Mouse (Mus musculus) adrenal gland, adult 2 months (tissue): ENCODE data around the gene Tada3. TPM values are rescaled to one million over a fixed set of nuclear protein-coding genes. Genes with fewer than 3 reads are reported as not detected.

Source experiments
- DNase-seq: peaks from one replicate; pipeline ENCODE4 v3.0.0; 2021
- long read RNA-seq: library from polyadenylated mRNA; stranded (forward); transcript quantifications from one replicate; pipeline ENCODE4 v2.0.0, GENCODE M21; 2021
- polyA plus RNA-seq: library from polyadenylated mRNA; depleted of rRNA; stranded (reverse); fragments of >200 nt; gene quantifications from 2 replicates; pipeline ENCODE4 v1.2.3, GENCODE M21; 2012; rRNA removed
- total RNA-seq, 2 experiments: library from RNA; stranded (reverse); gene quantifications; 2 replicates each; pipeline ENCODE4 v1.2.3; 2021

The Tada3 gene
- total RNA-seq (10 to 100 TPM; 35.1 to 47.0 TPM), polyA plus RNA-seq (32.4 and 34.5 TPM in 2 replicates)
- long read RNA-seq, partial matches to known transcripts: 5 of 25 reads
- long read RNA-seq, other reads (novel, unspliced or antisense): 18 of 25 reads

DNA sequence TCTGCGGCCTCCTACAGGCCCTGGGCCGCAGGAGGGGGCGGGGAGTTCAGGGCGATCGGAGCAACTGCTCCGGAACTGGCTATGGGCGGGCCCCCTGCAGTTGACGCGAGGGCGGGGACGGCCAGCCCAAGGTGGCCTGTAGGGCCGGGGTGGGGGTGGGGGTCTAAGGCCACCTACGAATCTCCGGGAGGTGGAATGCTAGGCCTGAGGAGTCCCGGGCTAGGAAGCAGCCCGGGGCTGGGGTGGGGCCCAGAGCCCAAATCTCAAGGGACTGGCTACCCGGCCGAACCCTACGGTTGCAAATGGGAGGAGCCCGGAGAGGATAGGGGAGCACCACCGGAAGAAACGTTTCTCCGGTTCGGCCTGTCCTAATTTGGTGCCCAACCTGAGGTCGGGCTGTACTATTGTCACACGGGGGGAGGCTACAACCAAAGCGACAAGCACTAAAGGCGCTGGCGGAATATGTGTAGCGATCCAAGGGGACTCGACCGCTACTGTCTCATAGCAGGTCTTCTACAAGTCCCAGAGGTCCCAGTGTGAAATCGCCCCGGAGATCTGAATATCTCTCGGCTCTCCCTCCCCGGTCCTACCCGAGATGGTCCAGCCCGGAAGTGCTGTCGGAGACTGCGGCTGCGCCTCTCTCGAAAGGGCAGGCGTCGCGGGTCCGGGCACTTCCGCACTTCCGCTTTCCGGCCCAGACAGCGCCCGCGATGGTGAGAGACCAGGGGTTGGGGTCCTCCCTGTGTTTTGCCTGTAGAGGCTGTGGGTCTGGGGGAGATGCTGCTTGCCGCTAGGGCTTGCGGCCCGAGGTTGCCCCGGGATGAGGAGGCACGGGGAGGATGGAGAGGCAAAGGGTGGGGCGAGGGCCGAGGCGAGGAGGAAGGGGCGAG, at the start of gene Tada3, which contains the start of gene Arpc4:
Tada3 (minus strand) TSS at position 388 of the 890 bp plus-strand sequence.
Arpc4 (plus strand) TSS at position 620 of the 890 bp plus-strand sequence.
- DNase-seq: peak; percentile 95

DNA sequence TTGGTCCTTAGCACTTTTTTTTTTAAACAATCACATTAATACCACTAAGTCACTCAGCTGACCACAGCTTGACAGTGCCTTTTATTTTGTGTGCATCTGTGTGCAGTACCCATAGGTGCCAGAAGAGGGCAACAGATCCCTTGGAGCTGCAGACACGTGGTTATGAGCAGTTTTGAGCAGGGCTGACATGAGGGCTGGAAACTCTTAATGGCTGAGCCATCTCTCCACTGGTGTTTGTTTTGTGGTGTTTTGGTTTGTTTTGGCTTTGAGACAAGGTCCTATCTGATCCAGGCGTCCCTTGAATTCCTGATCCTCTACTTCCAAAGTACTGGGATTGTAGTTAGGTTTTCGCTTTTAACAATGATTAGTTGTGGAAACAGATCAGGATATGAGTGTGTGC, 49.7 kb upstream of the Tada3 start:
- no peak for DNase-seq

DNA sequence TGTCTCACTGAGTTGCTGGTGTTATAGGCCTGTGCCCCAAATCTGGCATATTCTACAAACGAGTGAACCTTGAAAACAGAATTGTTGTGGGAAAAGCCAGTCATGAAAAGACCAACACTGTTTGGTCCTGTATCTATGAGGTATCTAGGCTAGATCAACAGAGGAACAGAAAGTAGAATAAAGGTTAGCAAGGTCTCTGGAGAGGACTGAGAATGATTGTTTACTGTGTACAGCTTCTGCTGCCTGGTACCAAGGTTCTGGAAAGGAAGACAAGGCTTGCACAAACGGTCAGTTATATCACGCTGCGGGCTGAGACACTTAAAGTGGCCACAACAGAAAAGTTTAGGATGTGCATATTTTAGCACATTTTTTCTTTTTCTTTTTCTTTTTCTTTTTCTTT, 49.0 kb upstream of the Tada3 start:
- no peak for DNase-seq

DNA sequence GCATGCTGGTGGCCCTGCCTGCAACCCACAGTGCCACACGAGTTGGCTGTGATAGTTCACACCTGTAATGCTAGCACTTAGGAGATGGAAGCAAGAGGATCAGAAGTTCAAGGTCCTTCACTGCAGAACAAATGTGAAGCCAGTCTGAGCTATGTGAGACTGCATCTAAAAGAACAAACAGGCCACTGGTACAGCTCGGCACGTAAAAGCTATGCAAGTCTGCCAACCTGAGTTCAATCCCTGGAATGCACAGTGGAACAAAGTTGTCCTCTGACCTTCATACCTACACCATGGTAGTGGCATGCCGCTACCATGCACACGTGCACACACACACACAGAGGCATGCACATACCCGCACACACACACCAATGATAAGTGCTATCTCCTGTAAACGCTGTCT, 46.5 kb upstream of the Tada3 start:
- no peak for DNase-seq

DNA sequence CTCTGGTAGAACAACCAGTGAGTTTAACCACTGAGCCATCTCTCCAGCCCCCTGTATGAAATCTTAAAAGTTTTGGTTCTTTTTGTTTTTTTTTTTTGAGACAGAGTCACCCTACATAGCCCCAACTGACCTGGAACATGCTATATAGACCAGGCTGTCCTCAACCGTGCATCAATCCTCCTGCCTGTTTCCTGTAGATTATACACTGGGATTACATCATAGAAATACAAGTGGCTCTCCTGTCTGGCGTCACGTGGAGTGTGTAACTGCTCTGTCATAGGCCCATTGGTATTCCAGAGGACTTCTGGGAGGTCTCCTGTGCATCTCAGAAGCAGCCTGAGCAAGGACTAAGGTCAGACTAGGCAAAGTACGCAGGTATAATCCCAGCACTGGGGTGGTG, 45.3 kb upstream of the Tada3 start:
- no peak for DNase-seq

DNA sequence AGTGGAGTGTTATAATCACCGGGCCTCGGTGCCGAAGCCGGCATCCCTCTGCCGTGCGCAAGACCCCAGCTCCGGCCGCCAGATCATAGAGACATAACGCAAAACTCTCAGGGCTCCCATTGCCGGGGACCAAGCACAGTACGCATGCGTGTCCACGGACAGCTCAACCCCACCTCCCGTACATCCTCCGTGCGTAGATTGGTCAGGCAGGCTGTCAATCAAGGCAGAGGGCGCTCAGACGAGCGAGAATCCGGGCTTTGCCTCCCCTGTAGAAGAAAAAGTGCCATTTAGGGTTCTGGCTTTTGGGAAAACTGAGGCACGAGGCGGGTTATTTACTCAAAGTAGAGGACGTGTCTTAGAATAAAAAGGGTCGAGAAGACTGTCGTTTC, 41.5 kb upstream of the Tada3 start, which contains the start of gene Rpusd3:
Rpusd3 (minus strand) TSS at position 142 of the 389 bp plus-strand sequence.
- peak; percentile 98 for DNase-seq

DNA sequence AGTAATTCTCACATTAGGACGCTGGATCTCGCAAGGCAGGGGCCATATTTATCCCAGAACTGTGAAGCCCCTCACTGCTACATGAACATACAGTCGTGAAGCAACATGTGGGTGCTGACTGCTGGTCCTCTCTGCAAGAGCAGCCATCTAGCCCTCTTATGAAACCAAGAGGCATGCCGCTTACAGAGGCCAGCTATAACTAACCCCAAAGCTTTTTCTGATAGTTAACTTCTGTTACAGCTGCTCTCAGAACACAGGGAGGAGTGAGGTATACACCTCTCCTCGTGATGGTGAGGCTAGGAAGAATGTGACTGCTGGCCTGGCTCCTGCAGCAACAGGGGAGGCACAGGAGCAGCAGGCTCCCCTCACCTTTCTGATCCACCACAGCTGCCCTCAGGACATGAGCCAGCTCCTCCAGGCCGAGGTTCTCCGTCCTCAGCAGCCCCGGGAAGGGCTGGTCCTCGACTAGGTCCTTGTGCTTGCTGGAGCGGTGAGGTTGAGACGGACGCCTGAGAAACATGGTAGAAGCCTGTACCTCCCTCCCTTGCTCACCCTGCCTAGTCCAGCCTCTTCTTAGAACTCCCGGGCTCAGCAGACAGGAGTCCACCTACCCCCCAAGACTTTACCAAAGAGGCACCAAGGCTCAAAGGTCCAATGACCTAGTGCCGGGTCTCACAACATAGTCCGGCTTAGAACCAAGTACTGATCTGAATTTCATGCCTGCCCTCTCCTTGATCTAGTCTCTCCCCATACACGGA, 40.9 kb upstream of the Tada3 start:
- DNase-seq: no peak

DNA sequence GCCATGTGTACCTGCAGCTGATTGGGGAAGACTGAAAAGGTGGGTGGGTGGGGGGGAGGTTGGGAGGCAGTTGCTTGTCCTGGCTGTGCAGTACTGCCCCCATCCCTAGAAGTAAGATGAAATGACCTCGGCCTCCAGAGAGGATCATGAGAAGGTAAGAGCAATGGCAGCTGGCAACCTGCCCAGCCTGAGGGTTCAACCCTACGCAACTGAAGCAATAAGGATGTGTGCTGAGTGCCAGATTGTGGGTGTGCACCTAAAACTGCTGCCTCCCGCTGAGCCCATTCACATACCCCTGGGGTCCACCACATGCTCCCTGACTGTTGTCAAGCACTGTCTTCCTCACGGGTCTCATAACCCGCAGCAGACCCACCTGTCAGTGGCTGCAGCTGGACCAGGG, 38.7 kb upstream of the Tada3 start:
- DNase-seq: no peak

DNA sequence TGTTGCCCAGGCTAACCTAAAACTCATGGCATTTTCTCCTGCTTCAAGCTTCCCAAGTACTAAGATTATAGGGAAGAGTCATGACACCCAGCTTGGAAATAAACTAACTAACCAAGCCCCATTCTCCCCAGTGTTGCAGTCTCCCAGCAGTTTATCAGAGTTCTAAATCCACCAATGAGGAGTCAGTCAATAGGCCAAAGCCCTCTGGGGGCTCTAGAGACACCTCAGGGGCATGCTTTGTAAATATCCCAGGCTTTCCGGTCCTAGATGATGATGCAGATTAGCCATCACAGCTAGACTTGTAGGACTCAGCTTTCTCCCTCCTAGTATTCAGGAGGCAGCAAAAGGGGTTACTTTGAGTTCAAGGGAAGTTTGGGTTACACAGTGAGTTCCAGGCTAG, 32.3 kb upstream of the Tada3 start:
- DNase-seq: no peak

DNA sequence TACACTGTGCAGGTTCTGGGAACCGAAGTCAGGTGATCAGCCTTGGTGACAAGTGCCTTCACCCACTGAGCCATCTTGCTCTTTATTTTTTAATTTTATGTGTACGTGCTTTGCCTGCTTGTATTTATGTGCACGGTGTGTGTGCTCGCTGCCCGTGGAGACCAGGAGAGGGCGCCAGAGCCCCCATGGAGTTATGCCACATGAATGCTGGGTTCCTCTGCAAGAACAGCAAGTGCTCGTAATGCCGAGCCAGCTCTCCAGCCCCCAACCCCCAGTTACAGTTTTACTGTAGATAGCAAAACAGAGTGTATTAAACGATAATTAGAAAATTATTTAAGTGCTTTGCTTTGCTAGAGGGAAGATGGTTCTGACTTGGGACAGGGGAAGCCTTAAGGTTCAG, 29.0 kb upstream of the Tada3 start:
- DNase-seq: no peak

DNA sequence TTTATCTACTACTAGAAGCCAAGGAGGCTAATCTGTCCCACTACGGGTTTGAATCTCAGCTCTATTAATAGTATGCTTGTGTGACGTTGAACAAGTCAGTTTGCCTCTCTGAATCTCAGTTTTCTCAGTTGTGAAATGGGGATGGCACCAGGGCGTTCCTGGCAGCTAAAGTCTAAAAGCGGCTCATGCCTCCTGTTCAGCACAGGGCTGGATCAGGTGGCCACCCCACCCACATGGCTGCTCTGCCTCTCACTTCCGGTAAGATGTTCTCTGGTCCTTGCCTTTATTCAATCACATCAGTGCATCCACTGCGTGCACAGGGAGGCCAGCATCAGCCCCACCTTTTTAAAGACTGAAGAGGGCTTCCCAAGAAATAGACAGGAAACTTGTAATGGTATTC, 27.8 kb upstream of the Tada3 start:
- DNase-seq: no peak

DNA sequence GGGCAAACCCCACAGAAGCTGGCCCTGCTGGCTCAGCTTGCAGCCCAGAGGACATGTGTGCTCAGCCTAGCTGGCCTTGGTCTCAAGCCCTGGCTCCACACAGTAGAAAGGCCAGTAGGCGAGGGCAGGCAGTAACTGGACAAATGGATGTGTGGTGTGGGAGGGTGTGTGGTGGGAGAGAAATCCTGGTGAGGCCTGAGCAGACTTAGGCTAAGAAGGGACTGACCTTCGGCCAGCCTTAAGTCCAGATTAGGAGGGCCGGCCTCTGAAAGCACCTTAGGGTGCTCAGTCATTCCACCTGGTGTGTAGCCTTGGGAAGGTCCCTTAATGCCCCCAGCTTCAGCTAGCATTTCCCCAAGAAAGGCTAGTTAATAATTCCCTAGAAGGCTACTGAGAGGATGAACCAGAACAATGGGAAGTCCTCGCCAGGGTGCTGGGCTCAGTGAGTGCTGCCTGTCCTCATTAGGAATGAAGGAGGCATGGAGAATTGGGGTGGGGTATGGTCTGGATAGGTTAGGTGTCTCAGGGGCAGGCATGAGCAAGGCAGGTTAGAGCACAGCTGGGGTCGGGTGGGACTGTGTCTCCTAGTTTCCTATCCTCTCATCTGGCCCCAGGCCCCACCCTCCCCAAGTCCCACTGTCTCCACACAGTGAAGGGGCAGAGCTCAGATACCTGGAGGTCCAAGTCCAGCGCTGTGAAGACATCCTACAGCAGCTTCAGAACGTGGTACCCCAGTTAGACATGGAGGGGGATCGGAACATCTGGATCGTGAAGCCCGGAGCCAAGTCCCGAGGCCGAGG, 27.2 kb upstream of the Tada3 start:
- no peak for DNase-seq

DNA sequence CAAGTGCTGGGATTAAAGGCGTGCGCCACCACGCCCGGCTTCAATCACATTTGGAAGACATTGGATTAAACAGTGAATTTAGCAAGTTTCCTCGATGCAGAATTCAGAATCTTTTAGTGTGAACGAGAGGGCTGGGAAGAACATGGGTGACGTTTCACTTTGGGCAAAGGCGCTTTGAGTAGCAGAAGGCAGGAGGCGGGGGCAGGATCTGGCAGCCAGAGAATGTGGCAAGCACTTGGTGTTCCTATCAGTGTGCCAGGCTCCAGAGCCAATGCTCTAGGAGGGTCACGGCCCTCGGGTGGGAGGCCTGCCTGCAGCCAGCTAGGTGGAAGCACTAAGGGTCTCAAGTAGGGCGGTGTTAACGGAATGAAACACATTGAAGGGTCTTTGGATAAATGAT, 24.4 kb upstream of the Tada3 start:
- no peak for DNase-seq

DNA sequence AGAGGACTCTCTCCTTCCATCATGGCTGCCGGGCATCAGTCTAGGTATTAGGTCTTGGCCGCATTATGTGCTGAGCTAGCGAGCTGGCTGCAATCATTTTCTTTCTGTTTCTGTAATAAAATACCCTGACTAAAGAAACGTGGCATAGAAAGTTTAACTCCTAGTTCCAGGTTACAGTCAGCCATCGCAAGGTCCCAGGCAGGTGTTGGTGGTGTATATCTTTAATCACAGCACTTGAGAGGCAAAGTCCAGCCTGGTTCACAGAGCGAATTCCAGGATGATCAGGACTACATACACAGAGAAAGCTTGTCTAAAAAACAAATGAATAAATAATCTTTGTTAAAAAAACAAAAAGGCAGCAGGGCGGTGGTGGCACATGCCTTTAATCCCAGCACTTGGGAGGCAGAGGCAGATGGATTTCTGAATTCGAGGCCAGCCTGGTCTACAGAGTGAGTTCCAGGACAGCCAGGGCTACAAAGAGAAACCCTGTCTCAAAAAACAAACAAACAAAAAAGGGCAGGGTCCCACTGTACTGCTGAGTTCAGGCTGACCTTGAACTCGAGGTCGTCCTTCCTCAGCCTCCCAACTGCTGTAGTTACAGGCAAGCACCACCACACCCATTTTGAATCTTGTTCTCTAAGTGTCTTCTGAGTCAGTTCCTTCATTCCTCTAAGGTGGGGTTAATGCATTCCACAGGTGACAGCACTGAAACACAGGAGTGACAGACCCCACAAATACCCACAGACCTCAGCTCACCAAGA, 18.8 kb upstream of the Tada3 start:
- no peak for DNase-seq

DNA sequence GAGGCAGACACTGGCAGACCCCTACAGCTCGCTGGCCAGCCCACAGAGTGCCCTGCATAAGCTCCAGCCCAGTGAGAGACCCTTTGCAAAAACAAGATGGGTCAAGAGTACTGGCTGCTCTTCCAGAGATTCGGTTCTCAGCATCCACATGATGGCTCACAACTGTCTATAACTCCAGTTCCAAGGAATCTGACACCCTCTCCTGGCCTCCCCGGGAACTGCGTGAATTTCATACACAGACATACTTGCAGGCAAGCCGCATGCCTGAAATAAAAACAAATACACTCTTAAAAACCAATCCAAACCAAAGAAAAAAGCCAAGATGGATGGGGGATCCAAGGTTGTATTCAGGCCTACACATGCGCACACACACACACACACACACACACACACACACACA, 17.8 kb upstream of the Tada3 start:
- no peak for DNase-seq

DNA sequence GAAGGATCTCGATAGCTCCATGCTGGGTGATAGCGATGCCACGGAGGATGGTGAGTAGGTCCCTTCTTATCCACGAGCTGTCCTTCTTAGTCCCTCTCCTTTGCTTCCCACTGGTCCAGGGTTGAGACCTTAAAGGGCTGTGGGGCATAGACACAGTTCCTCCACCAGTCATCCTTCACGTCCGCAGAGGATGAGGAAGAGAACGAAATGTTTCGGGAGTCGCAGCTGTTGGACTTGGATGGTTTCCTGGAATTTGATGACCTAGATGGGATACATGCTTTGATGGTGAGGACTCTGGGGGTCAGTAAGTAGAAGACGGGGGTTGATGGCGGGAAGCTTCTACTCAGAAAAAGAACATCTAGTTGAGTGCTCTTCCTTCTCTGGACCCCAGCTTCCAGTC, 17.1 kb upstream of the Tada3 start:
- no peak for DNase-seq

DNA sequence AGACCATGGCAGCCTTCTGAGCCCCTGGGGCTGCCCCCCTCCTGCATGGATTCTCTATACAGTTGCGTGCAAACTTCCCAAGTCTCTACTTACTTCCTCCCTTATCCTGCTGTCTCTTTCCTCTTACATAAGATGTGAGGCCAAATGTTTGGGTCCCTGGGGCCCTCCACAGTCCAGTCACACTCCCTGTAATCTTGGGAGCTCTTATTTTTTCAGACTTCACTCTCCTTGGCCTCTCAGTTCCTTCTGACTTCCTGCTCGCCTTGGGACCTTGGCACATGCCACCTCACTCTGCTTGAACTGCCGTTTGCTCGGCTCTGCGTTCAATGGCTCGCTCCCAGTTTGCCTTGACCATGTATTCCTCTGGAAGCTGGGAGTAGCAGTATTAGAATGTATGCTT, 16.3 kb upstream of the Tada3 start:
- DNase-seq: no peak

DNA sequence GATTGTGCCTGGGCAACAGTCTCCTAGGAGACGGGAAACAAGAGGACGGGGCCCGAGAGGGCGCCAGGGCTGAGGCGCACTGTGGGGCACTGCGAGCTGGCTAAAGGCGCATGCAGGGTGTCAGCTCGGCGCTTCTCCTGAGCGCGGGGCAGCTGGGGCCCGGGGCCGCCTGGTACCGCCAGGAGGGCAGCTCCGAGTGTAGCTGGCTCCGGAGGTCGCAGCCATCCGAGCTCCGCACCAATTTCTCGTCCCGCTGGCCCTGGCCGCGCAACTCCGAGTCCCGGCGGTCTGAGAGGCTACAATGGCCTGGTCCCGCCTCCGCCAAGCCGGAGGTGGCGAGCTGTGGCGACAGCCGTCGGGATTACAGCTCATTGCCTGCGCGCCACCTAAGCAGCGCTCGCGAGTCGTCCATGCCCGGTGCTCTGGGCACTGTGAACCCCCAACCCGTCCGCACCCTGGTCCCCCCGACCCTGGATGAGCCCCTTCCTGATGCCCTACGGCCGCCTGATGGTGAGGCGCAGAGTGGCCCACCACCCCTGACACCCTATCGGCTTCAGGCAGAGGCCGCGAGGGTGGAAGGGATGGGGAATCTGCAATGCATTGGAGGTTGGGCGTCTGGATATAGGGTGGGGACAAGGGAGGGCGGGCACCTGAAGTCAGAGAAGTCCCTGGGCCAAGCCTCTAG, 14.8 kb upstream of the Tada3 start:
- DNase-seq: peak; percentile 77

DNA sequence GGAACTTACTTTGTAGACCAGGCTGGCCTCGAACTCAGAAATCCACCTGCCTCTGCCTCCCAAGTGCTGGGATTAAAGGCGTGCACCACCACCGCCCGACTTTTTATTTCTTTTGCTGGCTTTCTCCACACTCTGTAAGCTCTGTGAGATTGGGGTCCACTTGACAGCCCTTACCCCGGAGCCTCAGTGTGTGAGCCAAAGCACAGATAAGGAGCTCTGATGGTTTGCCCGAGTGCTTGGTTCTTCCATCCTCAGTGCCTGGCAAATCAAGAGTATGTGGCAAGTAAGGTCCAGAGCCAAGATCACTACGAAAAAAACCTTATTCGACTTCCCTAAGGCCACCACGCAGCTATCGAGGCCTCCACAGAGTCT, 14.3 kb upstream of the Tada3 start:
- DNase-seq: no peak

DNA sequence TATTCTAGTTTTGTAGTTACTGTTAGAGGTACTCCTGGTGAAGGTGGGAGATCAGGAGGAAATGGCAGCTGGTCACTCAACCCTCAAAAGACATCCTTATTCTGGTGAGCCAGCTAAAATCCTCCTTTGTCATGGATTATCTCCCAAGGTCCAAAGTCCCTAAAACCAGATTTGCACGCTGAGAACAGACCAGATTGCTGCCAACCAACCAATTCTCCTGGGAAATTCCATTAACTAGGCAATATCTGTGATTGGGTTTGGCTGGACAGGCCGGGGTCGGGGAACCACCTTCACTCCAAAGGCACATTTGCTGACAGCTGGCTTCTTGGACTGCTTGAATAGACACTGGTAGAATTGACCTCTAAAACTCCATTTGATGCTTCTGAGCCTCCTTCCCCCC, 13.0 kb upstream of the Tada3 start:
- no peak for DNase-seq

DNA sequence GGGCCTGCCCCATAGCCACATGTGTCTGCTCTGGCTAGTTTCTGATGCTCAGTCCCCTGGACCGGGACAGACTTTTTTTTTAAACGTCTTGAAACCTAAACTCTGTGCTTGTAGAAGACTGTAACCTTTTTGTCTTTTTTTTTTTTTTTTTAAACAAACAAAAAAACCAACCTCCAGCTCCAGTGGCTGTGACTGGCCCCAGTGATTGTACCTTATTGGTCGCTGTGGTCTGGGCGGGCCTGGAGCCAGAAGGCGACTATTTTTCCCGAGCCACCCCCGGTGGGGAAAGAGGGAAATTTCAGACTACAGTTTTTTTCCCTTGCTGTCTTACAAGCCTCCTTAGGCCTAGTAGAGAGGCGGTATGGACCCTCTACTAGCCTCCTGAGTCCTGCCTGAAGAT, 11.3 kb upstream of the Tada3 start, which contains the start of gene Ttll3:
Ttll3 (plus strand) TSS at position 301 of the 400 bp plus-strand sequence.
- DNase-seq: no peak
